Mouse (Mus musculus) CH12.LX (cell line): Measurements from ENCODE around the gene Plekhg3.

Experiments used
- CTCF ChIP-seq, 2 experiments: IDR thresholded peaks in 1 of 2; conservative IDR thresholded peaks in 1 of 2; 2 replicates each; pipeline ENCODE4 v1.5.1; 2011 to 2012; ENCODE audit warnings: low read depth in 2 of 2, low read length in 2 of 2, improper control_type of control experiment in 1 of 2, inconsistent platforms in 1 of 2, mild to moderate bottlenecking in 1 of 2, moderate library complexity in 1 of 2
- EP300 ChIP-seq: IDR thresholded peaks from 2 replicates; pipeline ENCODE4 v1.6.1; 2011; ENCODE audit warnings: low read length, improper control_type of control experiment
- IRF4 ChIP-seq: IDR thresholded peaks from 2 replicates; pipeline ENCODE4 v1.6.1; 2014; ENCODE audit warnings: low read depth, mild to moderate bottlenecking, inconsistent platforms, low read length, improper control_type of control experiment
- KAT2A ChIP-seq: IDR thresholded peaks from 2 replicates; pipeline ENCODE4 v1.6.1; 2012; ENCODE audit warnings: low read length, improper control_type of control experiment, inconsistent platforms; ENCODE audit not compliant: insufficient replicate concordance
- MAFK ChIP-seq: IDR thresholded peaks from 2 replicates; pipeline ENCODE4 v1.6.1; 2011; ENCODE audit warnings: low read length, improper control_type of control experiment; ENCODE audit not compliant: insufficient replicate concordance
- POLR2A ChIP-seq: IDR thresholded peaks from 2 replicates; pipeline ENCODE4 v1.6.1; 2011; ENCODE audit warnings: low read depth, mild to moderate bottlenecking, improper control_type of control experiment, low read length
- TBP ChIP-seq: conservative IDR thresholded peaks from 2 replicates; pipeline ENCODE4 v1.6.1; 2011; ENCODE audit warnings: low read depth, low read length, improper control_type of control experiment
- ZC3H11A ChIP-seq: IDR thresholded peaks from 2 replicates; pipeline ENCODE4 v1.6.1; 2012; ENCODE audit warnings: low read depth, mild to moderate bottlenecking, inconsistent platforms, low read length, improper control_type of control experiment
- ZKSCAN1 ChIP-seq: IDR thresholded peaks from 2 replicates; pipeline ENCODE4 v1.6.1; 2012; ENCODE audit warnings: low read depth, inconsistent platforms, low read length, improper control_type of control experiment, borderline replicate concordance
- ZNF384 ChIP-seq: IDR thresholded peaks from 2 replicates; pipeline ENCODE4 v1.6.1; 2012; ENCODE audit warnings: low read depth, low read length, improper control_type of control experiment, inconsistent platforms

- TF ChIP-seq KAT2A: no peak
- no peak for TF ChIP-seq CTCF (conservative IDR thresholded peaks at IDR 0.05 in 1 of 2, IDR thresholded peaks at IDR 0.05 in 1 of 2; ENCODE audit: low read depth in 2 of 2, low read length in 2 of 2)
- TF ChIP-seq EP300: no peak
- TF ChIP-seq ZKSCAN1: no peak
- TF ChIP-seq POLR2A: no peak
- TF ChIP-seq IRF4: no peak
- TF ChIP-seq ZNF384: no peak
- no peak for TF ChIP-seq ZC3H11A
- TF ChIP-seq TBP: no peak
- TF ChIP-seq MAFK: no peak
These were observed 12.7 kb upstream of the Plekhg3 start for GRCm38 (mm10) chr12:76518000-76518399.
